Mouse (Mus musculus): Measurements from ENCODE around the gene Zfp952. TPM values are rescaled to one million over a fixed set of nuclear protein-coding genes. Genes with fewer than 3 reads are reported as not detected.

Gene Zfp952
- total and polyA plus RNA-seq, 2 experiments from 2014 or later: 9.9 to 10.8 TPM

DNA sequence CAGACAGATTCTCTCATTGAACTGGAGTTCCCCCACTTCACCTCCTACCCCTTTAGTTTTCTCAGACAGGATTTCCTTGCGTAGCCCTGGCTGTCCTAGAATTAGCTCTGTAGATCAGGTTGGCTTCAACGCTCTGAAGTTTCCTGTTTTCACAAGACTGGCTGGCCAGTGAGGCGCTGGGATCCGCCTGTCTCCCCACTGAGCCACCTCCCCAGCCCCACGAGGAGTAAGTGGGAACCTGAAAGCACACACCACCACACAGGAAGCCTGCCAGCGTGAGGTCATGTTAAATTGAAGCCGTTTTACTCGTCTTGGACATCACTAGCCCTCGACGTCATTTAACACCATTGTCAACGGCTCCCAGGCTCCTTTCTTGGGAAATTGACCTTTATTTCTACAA is 41.9 kb upstream of the Zfp952 start:
- no peak overlapping the region for H3K4me2 ChIP-seq (ENCODE audit: low read depth, low read length)
- WGBS: 84% methylated on average over 11 of the region's 11 CpGs
- no peak overlapping the region for H3K4me3 ChIP-seq (ENCODE audit: low read length)
- no peak overlapping the region for H3K27ac ChIP-seq
- H3K9me3 ChIP-seq (ENCODE audit: low read length): no peaks in the 10 kb centered on the region
- H3K36me3 ChIP-seq (ENCODE audit: insufficient read depth, low read length): no peaks in the 10 kb centered on the region
- TF ChIP-seq CTCF (IDR thresholded peaks at IDR 0.05; ENCODE audit: low read depth): no peak
- H3K9ac ChIP-seq (replicated peaks; ENCODE audit: low read length): no peak overlapping the region
- no peak for DNase-seq (ENCODE audit: low spot score)
- H3K4me1 ChIP-seq (ENCODE audit: insufficient read depth, low read length): no peaks in the 10 kb centered on the region
- no peaks in the 10 kb centered on the region for H3K27me3 ChIP-seq (ENCODE audit: insufficient read depth, low read length)
- no peak for ATAC-seq

DNA sequence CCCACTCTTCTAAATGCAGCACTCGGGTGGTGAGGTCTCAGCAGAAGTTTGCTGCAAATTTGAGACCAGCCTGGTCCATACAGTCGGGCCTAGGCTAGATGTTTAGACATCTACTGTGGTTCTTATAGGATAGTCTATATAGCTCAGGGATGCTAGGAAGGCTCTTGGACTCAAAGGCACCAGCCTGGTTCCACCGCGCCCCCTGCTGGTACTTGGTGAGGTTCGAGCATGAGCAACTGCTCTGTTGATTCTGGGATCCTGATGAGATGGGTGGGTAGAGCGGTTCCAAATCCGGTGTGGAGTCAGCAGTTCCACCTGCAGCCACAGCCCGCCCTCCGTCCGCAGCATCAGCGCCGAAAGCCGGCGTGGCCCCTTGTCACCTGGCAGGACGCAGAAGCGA is 41.5 kb upstream of the Zfp952 start:
- DNase-seq (ENCODE audit: low spot score) (peak; percentile 73), ATAC-seq (peak; percentile 41; the same call in 1 of the 2 replicates)
- no peaks in the 10 kb centered on the region for H3K9me3 ChIP-seq (ENCODE audit: low read length)
- H3K36me3 ChIP-seq (ENCODE audit: insufficient read depth, low read length): no peaks in the 10 kb centered on the region
- WGBS: 28% methylated on average over 16 of the region's 16 CpGs
- 0 out of 2 replicates have a peak overlapping the region, but pooled peaks have one; percentile 25 for H3K4me2 ChIP-seq (ENCODE audit: low read depth, low read length)
- no peak overlapping the region for H3K9ac ChIP-seq (replicated peaks; ENCODE audit: low read length)
- no peaks in the 10 kb centered on the region for H3K27me3 ChIP-seq (ENCODE audit: insufficient read depth, low read length)
- H3K4me3 ChIP-seq (ENCODE audit: low read length): no peak overlapping the region
- H3K27ac ChIP-seq: no peak overlapping the region
- no peaks in the 10 kb centered on the region for H3K4me1 ChIP-seq (ENCODE audit: insufficient read depth, low read length)
- peak; percentile 73 for TF ChIP-seq CTCF (IDR thresholded peaks at IDR 0.05; ENCODE audit: low read depth)

DNA sequence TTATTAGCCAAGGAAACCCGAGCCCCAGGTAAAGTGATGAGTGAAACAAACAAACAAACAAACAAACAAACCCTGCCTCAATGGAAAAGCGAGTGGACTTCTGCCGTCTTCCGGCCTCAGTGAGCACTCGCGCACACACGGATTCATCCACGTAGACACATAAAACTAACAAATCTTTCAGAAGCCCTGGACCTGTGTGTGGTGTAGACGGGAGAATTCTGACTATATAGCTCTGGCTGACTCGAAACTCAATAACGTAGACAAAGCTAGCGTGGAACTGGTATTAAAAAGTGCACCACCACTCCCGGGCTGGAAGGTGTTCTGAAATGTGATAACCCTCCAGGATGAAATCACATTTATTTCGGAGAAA is 27.7 kb upstream of the Zfp952 start:
- TF ChIP-seq CTCF (IDR thresholded peaks at IDR 0.05; ENCODE audit: low read depth): no peak
- WGBS: 0% methylated on average over 14 of the region's 14 CpGs
- DNase-seq (ENCODE audit: low spot score) (no peak), ATAC-seq (no peak; the same call in 1 of the 2 replicates)
- Histone ChIP-seq H3K9me3 (ENCODE audit: low read length) (no peaks in the 10 kb centered on the region), H3K27ac (peak overlapping the region; percentile 71), H3K4me3 (ENCODE audit: low read length) (peak overlapping the region; percentile 60), H3K27me3 (ENCODE audit: insufficient read depth, low read length) (no peaks in the 10 kb centered on the region), H3K4me2 (ENCODE audit: low read depth, low read length) (peak overlapping the region; percentile 81), H3K9ac (replicated peaks; ENCODE audit: low read length) (peak overlapping the region; percentile 60), H3K4me1 (ENCODE audit: insufficient read depth, low read length) (peaks cover 12% of the 10 kb centered on the region), H3K36me3 (ENCODE audit: insufficient read depth, low read length) (no peaks in the 10 kb centered on the region)

DNA sequence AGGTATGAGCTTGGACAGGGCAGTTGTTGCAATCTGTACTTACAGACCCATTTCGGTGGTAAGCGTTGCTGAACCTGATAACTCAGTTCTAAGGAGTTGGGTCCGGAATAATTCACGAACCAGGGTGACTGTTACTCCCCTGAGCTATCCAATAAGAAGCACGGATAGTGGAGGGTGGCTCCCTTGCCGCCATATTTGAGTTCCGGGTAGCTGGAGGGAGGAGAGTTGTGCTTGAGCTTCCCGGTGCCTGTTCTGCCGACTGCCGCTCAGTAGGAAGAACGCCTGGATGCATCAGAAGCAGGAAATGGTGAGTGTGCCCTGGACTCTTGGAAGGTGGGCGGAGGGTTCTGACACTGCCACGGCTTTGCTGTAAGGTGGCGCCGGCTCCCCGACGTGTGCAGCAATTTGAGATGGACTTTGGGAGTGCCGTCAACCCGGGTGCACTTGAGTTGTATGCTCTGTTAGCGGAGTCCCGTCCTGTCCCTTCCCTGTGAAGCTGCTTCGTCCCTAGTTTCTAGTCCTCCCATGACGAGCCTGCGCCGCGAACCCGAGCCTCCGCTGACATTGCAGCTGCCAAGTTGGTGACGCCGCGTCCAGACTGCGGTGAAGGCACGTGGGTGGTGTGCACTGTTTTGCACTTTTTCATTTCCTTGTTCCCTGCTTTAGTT is 27.2 kb upstream of the Zfp952 start, which contains the start of gene Zfp472:
Gene Zfp472, plus strand, starts transcription at position 192 of the 668 bp plus-strand sequence.
- no peaks in the 10 kb centered on the region for H3K36me3 ChIP-seq (ENCODE audit: insufficient read depth, low read length)
- H3K4me1 ChIP-seq (ENCODE audit: insufficient read depth, low read length): peaks cover 12% of the 10 kb centered on the region
- TF ChIP-seq CTCF (IDR thresholded peaks at IDR 0.05; ENCODE audit: low read depth): no peak
- H3K4me2 ChIP-seq (ENCODE audit: low read depth, low read length): peak within 1 kb of the TSS; percentile 81
- ATAC-seq: peak; percentile 100
- no peaks in the 10 kb centered on the region for H3K27me3 ChIP-seq (ENCODE audit: insufficient read depth, low read length)
- DNase-seq (ENCODE audit: low spot score): peak; percentile 94
- H3K9me3 ChIP-seq (ENCODE audit: low read length): no peaks in the 10 kb centered on the region
- peak within 1 kb of the TSS; percentile 60 for H3K9ac ChIP-seq (replicated peaks; ENCODE audit: low read length)
- WGBS: under 1% methylated on average over 33 of the region's 33 CpGs
- peak within 1 kb of the TSS; percentile 71 for H3K27ac ChIP-seq
- H3K4me3 ChIP-seq (ENCODE audit: low read length): peak within 1 kb of the TSS; percentile 60

DNA sequence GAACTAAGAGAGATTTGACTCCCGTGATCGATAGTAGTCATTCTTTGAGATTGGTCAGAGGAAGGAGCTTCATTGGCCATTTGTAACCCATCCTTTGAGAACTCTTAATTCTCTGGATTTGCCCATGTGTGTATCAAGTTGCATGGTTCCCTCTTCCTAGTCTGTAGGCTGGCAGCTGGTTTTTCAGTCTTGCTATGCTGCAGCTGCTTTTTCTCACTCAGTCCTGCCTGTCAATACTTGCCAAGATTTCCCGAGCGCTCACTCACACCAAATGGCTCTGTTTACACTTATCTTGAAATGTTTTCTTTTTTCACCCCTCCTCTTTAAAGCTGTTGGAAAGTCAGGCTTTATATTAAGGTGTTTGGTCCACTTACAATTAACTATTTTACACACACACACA is 11.6 kb upstream of the Zfp952 start:
- Histone ChIP-seq H3K4me2 (ENCODE audit: low read depth, low read length) (no peak overlapping the region), H3K4me3 (ENCODE audit: low read length) (no peak overlapping the region), H3K9me3 (ENCODE audit: low read length) (no peaks in the 10 kb centered on the region), H3K27ac (no peak overlapping the region), H3K9ac (replicated peaks; ENCODE audit: low read length) (no peak overlapping the region), H3K36me3 (ENCODE audit: insufficient read depth, low read length) (peaks cover 26% of the 10 kb centered on the region), H3K27me3 (ENCODE audit: insufficient read depth, low read length) (no peaks in the 10 kb centered on the region), H3K4me1 (ENCODE audit: insufficient read depth, low read length) (no peaks in the 10 kb centered on the region)
- 92% methylated on average over 4 of the region's 4 CpGs for WGBS
- no peak for ATAC-seq
- no peak for TF ChIP-seq CTCF (IDR thresholded peaks at IDR 0.05; ENCODE audit: low read depth)
- no peak for DNase-seq (ENCODE audit: low spot score)

DNA sequence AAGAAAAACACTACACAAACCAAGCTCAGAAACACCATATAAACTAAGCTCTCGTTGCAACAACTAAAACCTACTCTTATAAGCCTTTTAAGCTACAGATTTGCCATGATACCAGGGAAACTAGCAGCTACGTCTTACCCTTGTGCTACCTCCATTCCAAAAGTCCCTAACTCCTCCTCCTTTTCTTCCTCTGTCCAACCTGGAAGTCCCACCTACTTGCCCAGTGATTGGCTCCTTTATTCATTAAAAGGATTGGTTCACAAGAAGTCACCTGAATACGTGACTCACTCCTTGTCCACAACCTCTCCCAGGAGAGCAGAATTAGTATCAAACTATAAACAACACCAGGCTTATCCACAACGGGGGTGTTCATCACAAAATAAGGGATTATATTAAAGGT is 6.6 kb upstream of the Zfp952 start:
- H3K4me1 ChIP-seq (ENCODE audit: insufficient read depth, low read length): no peaks in the 10 kb centered on the region
- H3K9me3 ChIP-seq (ENCODE audit: low read length): no peaks in the 10 kb centered on the region
- no peak for TF ChIP-seq CTCF (IDR thresholded peaks at IDR 0.05; ENCODE audit: low read depth)
- no peaks in the 10 kb centered on the region; the same call in 1 of the 2 replicates for H3K36me3 ChIP-seq (ENCODE audit: insufficient read depth, low read length)
- H3K27ac ChIP-seq: no peak overlapping the region
- ATAC-seq (no peak), DNase-seq (ENCODE audit: low spot score) (no peak)
- H3K9ac ChIP-seq (replicated peaks; ENCODE audit: low read length): no peak overlapping the region
- H3K27me3 ChIP-seq (ENCODE audit: insufficient read depth, low read length): no peaks in the 10 kb centered on the region
- H3K4me3 ChIP-seq (ENCODE audit: low read length): no peak overlapping the region
- no peak overlapping the region for H3K4me2 ChIP-seq (ENCODE audit: low read depth, low read length)
- WGBS: 74% methylated on average over 4 of the region's 4 CpGs
